Mouse (Mus musculus) spleen, adult 2 months (tissue): ENCODE measurements around the gene Efna3.

Experiments used
- CTCF ChIP-seq: fragments of 200-500 bp; IDR thresholded peaks from 2 replicates; pipeline ENCODE4 v1.5.1; 2011; ENCODE audit warnings: mild to moderate bottlenecking, inconsistent platforms; ENCODE audit not compliant: insufficient read depth, insufficient read length, insufficient replicate concordance; ENCODE audit errors: extremely low read depth
- POLR2A ChIP-seq: fragments of 200-500 bp; IDR thresholded peaks from 2 replicates; pipeline ENCODE4 v1.6.1; 2011; ENCODE audit warnings: low read depth, low read length, inconsistent platforms

DNA sequence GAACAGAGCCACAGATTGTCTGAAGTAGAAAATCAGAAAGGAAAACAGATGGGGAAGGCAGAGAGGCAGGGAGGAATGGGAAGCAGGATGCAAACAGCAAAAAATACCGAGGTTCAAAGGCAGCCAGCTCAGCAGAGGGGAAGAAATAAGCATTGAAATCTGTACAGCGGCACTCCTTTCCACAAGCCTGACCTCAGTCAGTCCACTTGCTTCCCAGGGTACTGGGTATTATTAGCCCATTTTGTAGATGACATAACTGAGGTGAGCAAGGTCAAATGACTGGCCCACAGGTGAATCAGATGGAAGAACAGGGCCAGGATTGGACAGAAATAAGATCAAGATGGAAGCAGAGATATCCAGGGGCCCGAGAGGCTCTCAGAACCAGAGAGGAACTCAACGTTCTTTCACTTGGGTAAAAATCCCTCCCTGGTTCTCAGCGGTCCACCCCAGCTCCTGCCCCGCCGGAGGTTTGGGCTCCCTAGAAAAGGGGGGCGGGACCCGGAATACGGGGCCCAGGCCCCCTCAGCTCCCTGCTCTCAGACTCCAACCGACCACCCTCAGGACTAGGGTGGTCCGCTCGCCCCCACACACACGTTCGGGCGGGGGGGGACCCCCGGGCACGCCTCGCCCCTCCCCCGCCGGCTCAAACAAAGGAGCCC, 14.4 kb upstream of the Efna3 start:
- TF ChIP-seq CTCF (no peak), POLR2A (no peak)
